In genomic region chr3:106131690-106132089, GRCm38 (mm10) we compare ENCODE assay signal across 12 mouse cellular contexts. TPM values are rescaled to one million over a fixed set of nuclear protein-coding genes. Genes with fewer than 3 reads are reported as not detected.
A peak's percentile ranks its signal among the peaks of the same experiment; 100 is the strongest.
DNase-seq lines count a peak whose midpoint lies in the region; ATAC-seq and TF ChIP-seq lines count a peak whose summit lies in the region.
"Had no signal": no experiment of that assay in that cellular context is flagged by ENCODE, and none has a peak within 500 bp of the region (broad histone marks: within the 10 kb centered on the region; RNA-seq: fewer than 3 reads in every experiment).

No protein-coding gene starts in this region.

- no peak overlapping the region for H3K9ac ChIP-seq in hindbrain, embryonic 15.5 days
- H3K9ac ChIP-seq in hindbrain, embryonic 11.5 days (ENCODE audit: low read depth, low read length) = no peak overlapping the region
- no peak overlapping the region for H3K9ac ChIP-seq in liver, embryonic 11.5 days (ENCODE audit: low read depth, low read length)
- H3K9ac ChIP-seq: limb, embryonic 12.5 days had no signal

- H3K4me1 ChIP-seq in hindbrain, embryonic 15.5 days (replicated peaks) = no peaks in the 10 kb centered on the region
- no peaks in the 10 kb centered on the region for H3K4me1 ChIP-seq in hindbrain, embryonic 11.5 days (replicated peaks; ENCODE audit: control insufficient read depth, insufficient read depth, low read length)
- no peaks in the 10 kb centered on the region for H3K4me1 ChIP-seq in liver, embryonic 11.5 days (replicated peaks; ENCODE audit: control insufficient read depth, insufficient read depth, low read length)
- H3K4me1 ChIP-seq: limb, embryonic 12.5 days had no signal

- DNase-seq in hindbrain, embryonic 11.5 days (ENCODE audit: low spot score) = no peak
- DNase-seq in frontal cortex, adult 2 months (ENCODE audit: extremely low spot score in 1 of 2, low spot score in 1 of 2) = peak; percentile 79 to 87
- peak; percentile 37 to 66 for DNase-seq in left cerebral cortex, adult 2 months (ENCODE audit: extremely low spot score in 1 of 2, low spot score in 2 of 2)
- DNase-seq in right cerebral cortex, postnatal 36 days (ENCODE audit: low spot score in 2 of 2) = peak; percentile 37 to 64
- no peak for DNase-seq in ovary, postnatal 36 days (ENCODE audit: low spot score)
- no peak for DNase-seq in kidney, adult 18-20 months
- no peak for DNase-seq in liver, embryonic 11.5 days (ENCODE audit: low spot score)

- H3K9me3 ChIP-seq in hindbrain, embryonic 15.5 days = no peaks in the 10 kb centered on the region
- H3K9me3 ChIP-seq in hindbrain, embryonic 11.5 days (ENCODE audit: control insufficient read depth, low read length) = peaks cover 4% of the 10 kb centered on the region; the same call in 1 of the 2 replicates
- H3K9me3 ChIP-seq in liver, embryonic 11.5 days (ENCODE audit: control insufficient read depth, low read length) = peaks cover 2% of the 10 kb centered on the region; the same call in 1 of the 2 replicates

- peak; percentile 88 for ATAC-seq in hindbrain, embryonic 15.5 days (ENCODE audit: low FRiP score, low read depth)
- no peak for ATAC-seq in hindbrain, embryonic 11.5 days (ENCODE audit: low FRiP score)
- no peak for ATAC-seq in liver, embryonic 11.5 days (replicated peaks; ENCODE audit: low FRiP score)

- no peak overlapping the region for H3K27ac ChIP-seq in hindbrain, embryonic 15.5 days (replicated peaks)
- H3K27ac ChIP-seq in hindbrain, embryonic 11.5 days (ENCODE audit: low read depth, low read length) = no peak overlapping the region
- H3K27ac ChIP-seq in left cerebral cortex, adult 2 months = no peak overlapping the region
- no peak overlapping the region for H3K27ac ChIP-seq in liver, embryonic 11.5 days (ENCODE audit: low read depth, low read length)
- H3K27ac ChIP-seq: limb, embryonic 12.5 days had no signal

- no peak for TF ChIP-seq CTCF in left cerebral cortex, adult 2 months (IDR thresholded peaks at IDR 0.05)

- no peak overlapping the region for H3K4me2 ChIP-seq in hindbrain, embryonic 15.5 days
- H3K4me2 ChIP-seq in hindbrain, embryonic 11.5 days (replicated peaks; ENCODE audit: low read depth, low read length) = no peak overlapping the region
- H3K4me2 ChIP-seq in liver, embryonic 11.5 days = no peak overlapping the region
- H3K4me2 ChIP-seq: heart, embryonic 11.5 days; limb, embryonic 12.5 days had no signal

- intact Hi-C loops in left cerebral cortex, adult 2 months (cut with DNase I) = no loop called here

- H3K27me3 ChIP-seq in hindbrain, embryonic 15.5 days = no peaks in the 10 kb centered on the region
- no peaks in the 10 kb centered on the region for H3K27me3 ChIP-seq in hindbrain, embryonic 11.5 days (ENCODE audit: control insufficient read depth, insufficient read depth, low read length)
- H3K27me3 ChIP-seq in liver, embryonic 11.5 days (replicated peaks; ENCODE audit: control insufficient read depth, insufficient read depth, low read length) = no peaks in the 10 kb centered on the region
- H3K27me3 ChIP-seq: limb, embryonic 12.5 days had no signal

- no peaks in the 10 kb centered on the region for H3K36me3 ChIP-seq in hindbrain, embryonic 15.5 days
- H3K36me3 ChIP-seq in hindbrain, embryonic 11.5 days (ENCODE audit: control insufficient read depth, insufficient read depth, low read length) = no peaks in the 10 kb centered on the region
- H3K36me3 ChIP-seq in liver, embryonic 11.5 days (ENCODE audit: control insufficient read depth, insufficient read depth, low read length) = no peaks in the 10 kb centered on the region
- H3K36me3 ChIP-seq: limb, embryonic 12.5 days had no signal

- H3K4me3 ChIP-seq in hindbrain, embryonic 15.5 days = no peak overlapping the region
- no peak overlapping the region for H3K4me3 ChIP-seq in hindbrain, embryonic 11.5 days (ENCODE audit: low read depth, low read length)
- H3K4me3 ChIP-seq in left cerebral cortex, adult 2 months = no peak overlapping the region
- no peak overlapping the region for H3K4me3 ChIP-seq in liver, embryonic 11.5 days (ENCODE audit: low read depth, low read length)
- H3K4me3 ChIP-seq: limb, embryonic 12.5 days had no signal

- 64% methylated on average over 5 of the region's 5 CpGs for WGBS in hindbrain, embryonic 15.5 days
- 81% methylated on average over 5 of the region's 5 CpGs for WGBS in hindbrain, embryonic 11.5 days
- 64% methylated on average over 5 of the region's 5 CpGs for WGBS in liver, embryonic 11.5 days

RNA-seq across cellular contexts. Expression of gene Chia1, which starts 18.7 kb away (rescaled TPM):
- 0.92 and 1.1 TPM in 2 replicates for polyA plus RNA-seq in hindbrain, embryonic 15.5 days (2015; fragmentation: Nextera tagmentation; extraction: Ambion mirVana)
- 0.11 and 0.88 TPM in 2 replicates for polyA plus RNA-seq in hindbrain, embryonic 11.5 days (2014; fragmentation: Nextera tagmentation; extraction: Ambion mirVana)
- 2.4 and 3.1 TPM in 2 replicates for polyA plus RNA-seq in frontal cortex, adult 2 months (2012; rRNA removed)
- under 1 TPM; 0.68 to 0.82 TPM for total RNA-seq in left cerebral cortex, adult 2 months (2021)
- polyA plus RNA-seq in liver, embryonic 11.5 days (2014; fragmentation: Nextera tagmentation; extraction: Ambion mirVana) = not detected in 2 replicates
- total RNA-seq: megakaryocyte progenitor cell, adult 5-6 weeks had no signal
- polyA plus RNA-seq: limb, embryonic 12.5 days had no signal

RNA-seq across cellular contexts. Expression of gene Chil3, which starts 35.7 kb away (rescaled TPM):
- not detected in 2 replicates for polyA plus RNA-seq in hindbrain, embryonic 15.5 days (2015; fragmentation: Nextera tagmentation; extraction: Ambion mirVana)
- not detected in 2 replicates for polyA plus RNA-seq in hindbrain, embryonic 11.5 days (2014; fragmentation: Nextera tagmentation; extraction: Ambion mirVana)
- 0.08 and 0.18 TPM in 2 replicates for polyA plus RNA-seq in frontal cortex, adult 2 months (2012; rRNA removed)
- under 1 TPM in 1 of 2 experiments, not detected in 1; 0.43 TPM for total RNA-seq in left cerebral cortex, adult 2 months (2021)
- not detected in 2 replicates for polyA plus RNA-seq in liver, embryonic 11.5 days (2014; fragmentation: Nextera tagmentation; extraction: Ambion mirVana)
- polyA plus RNA-seq: heart, embryonic 11.5 days; limb, embryonic 12.5 days; small intestine, adult 2 months had no signal

Comparison
In these comparisons a context has a peak if more than half of its experiments do, and no peak if none do; other contexts are left out.
1. DNase-seq: peak in frontal cortex, adult 2 months (2 of 2), left cerebral cortex, adult 2 months (2 of 2) and right cerebral cortex, postnatal 36 days (2 of 2); none in hindbrain, embryonic 11.5 days (single experiment), ovary, postnatal 36 days (single experiment), kidney, adult 18-20 months (single experiment) and liver, embryonic 11.5 days (single experiment).